Mouse (Mus musculus) forebrain, embryonic 13.5 days (tissue): ENCODE data around the gene Rln1. TPM values are rescaled to one million over a fixed set of nuclear protein-coding genes. Genes with fewer than 3 reads are reported as not detected.

Experiments
- ATAC-seq: fragments of 200-750 bp; cut with Nextera tagmentation; 2 replicates; pipeline ENCODE4 v1.8.0; 2017
- H3K27ac ChIP-seq: fragments of 300-500 bp; sonication (generic); 2 replicates; pipeline ENCODE4 v1.5.1; 2015; ENCODE audit warnings: inconsistent platforms, mild to moderate bottlenecking, moderate library complexity
- H3K27me3 ChIP-seq: fragments of 300-500 bp; sonication (generic); 2 replicates; pipeline ENCODE4 v1.6.1; 2015; ENCODE audit warnings: mild to moderate bottlenecking, inconsistent platforms
- H3K36me3 ChIP-seq: fragments of 300-500 bp; sonication (generic); 2 replicates; pipeline ENCODE4 v1.6.1; 2015; ENCODE audit warnings: mild to moderate bottlenecking, inconsistent platforms; ENCODE audit not compliant: poor library complexity, severe bottlenecking
- H3K4me1 ChIP-seq: fragments of 300-500 bp; sonication (generic); 2 replicates; pipeline ENCODE4 v1.6.1; 2015; ENCODE audit warnings: inconsistent platforms
- H3K4me2 ChIP-seq: fragments of 300-500 bp; sonication (generic); 2 replicates; pipeline ENCODE4 v1.6.1; 2015; ENCODE audit warnings: inconsistent platforms, mild to moderate bottlenecking, moderate library complexity
- H3K4me3 ChIP-seq: fragments of 300-500 bp; sonication (generic); 2 replicates; pipeline ENCODE4 v1.5.1; 2015; ENCODE audit warnings: mild to moderate bottlenecking, inconsistent platforms
- H3K9ac ChIP-seq: fragments of 300-500 bp; sonication (generic); 2 replicates; pipeline ENCODE4 v1.6.1; 2015; ENCODE audit warnings: mild to moderate bottlenecking, inconsistent platforms
- H3K9me3 ChIP-seq: fragments of 300-500 bp; sonication (generic); replicated peaks from 2 replicates; pipeline ENCODE4 v1.6.1; 2016; ENCODE audit warnings: inconsistent platforms
- WGBS: fragments of 180-500 bp; shearing (Covaris S2); methylation state at CpG from one replicate; pipeline ENCODE4 v1.1.7; 2015; 5-methylcytosine and 5-hydroxymethylcytosine counted together
- polyA plus RNA-seq: library from polyadenylated mRNA; unstranded; fragments of >200 nt; fragmentation: Nextera tagmentation; extraction: Ambion mirVana; gene quantifications from 2 replicates; pipeline ENCODE4 v1.2.1, GENCODE M21; 2015

The Rln1 gene
- polyA plus RNA-seq, 1 experiment from 2014 or later: 1.6 TPM

- Histone ChIP-seq H3K9ac (no peak overlapping the region), H3K27ac (no peak overlapping the region), H3K4me3 (no peak overlapping the region), H3K4me1 (peaks cover 12% of the 10 kb centered on the region), H3K36me3 (no peaks in the 10 kb centered on the region), H3K27me3 (no peaks in the 10 kb centered on the region), H3K4me2 (no peak overlapping the region), H3K9me3 (no peaks in the 10 kb centered on the region)
- no peak for ATAC-seq
- WGBS: 86% methylated on average over 3 of the region's 3 CpGs
Observed at GRCm38 (mm10) chr19:29368671-29369309, 34.3 kb upstream of the Rln1 start.

GRCm38 (mm10) chr19:29368041-29368440, 33.6 kb upstream of the Rln1 start:
- ATAC-seq: no peak
- WGBS: 86% methylated on average over 2 of the region's 2 CpGs
- no peak overlapping the region for H3K27ac ChIP-seq

GRCm38 (mm10) chr19:29366969-29367622, 32.6 kb upstream of the Rln1 start, which contains the start of the genes Plgrkt and Cd274:
TSS of gene Plgrkt (minus strand) at chr19:29367390.
TSS of gene Cd274 (plus strand) at chr19:29367455.
- H3K9me3 ChIP-seq: no peaks in the 10 kb centered on the region
- H3K4me1 ChIP-seq: peaks cover 19% of the 10 kb centered on the region
- WGBS: 5% methylated on average over 26 of the region's 26 CpGs
- H3K4me2 ChIP-seq: peak within 1 kb of the TSS; percentile 80
- no peaks in the 10 kb centered on the region for H3K27me3 ChIP-seq
- peak within 1 kb of the TSS; percentile 58 for H3K9ac ChIP-seq
- H3K27ac ChIP-seq: no peak within 1 kb of the TSS
- H3K4me3 ChIP-seq: peak within 1 kb of the TSS; percentile 43
- H3K36me3 ChIP-seq: no peaks in the 10 kb centered on the region
- 0 out of 2 replicates have a peak, but pooled peaks have one; percentile 54 for ATAC-seq

More at GRCm38 (mm10) chr19:29368041-29368440, 33.6 kb upstream of the Rln1 start:
- no peaks in the 10 kb centered on the region for H3K27me3 ChIP-seq
- no peak overlapping the region for H3K9ac ChIP-seq
- H3K4me2 ChIP-seq: no peak overlapping the region
- no peak overlapping the region for H3K4me3 ChIP-seq
- no peaks in the 10 kb centered on the region for H3K36me3 ChIP-seq
- H3K4me1 ChIP-seq: peaks cover 12% of the 10 kb centered on the region
- H3K9me3 ChIP-seq: no peaks in the 10 kb centered on the region

- H3K4me1 ChIP-seq: peaks cover 19% of the 10 kb centered on the region
- ATAC-seq: no peak
- H3K27me3 ChIP-seq: no peaks in the 10 kb centered on the region
- H3K9me3 ChIP-seq: no peaks in the 10 kb centered on the region
- no peak overlapping the region for H3K27ac ChIP-seq
- WGBS: 59% methylated on average over 20 of the region's 20 CpGs
- H3K9ac ChIP-seq: no peak overlapping the region; the same call in 1 of the 2 replicates
- H3K36me3 ChIP-seq: no peaks in the 10 kb centered on the region
- peak overlapping the region; percentile 43 for H3K4me3 ChIP-seq
- peak overlapping the region; percentile 80 for H3K4me2 ChIP-seq
Observed at GRCm38 (mm10) chr19:29366226-29366968, 31.9 kb upstream of the Rln1 start.

GRCm38 (mm10) chr19:29365105-29365504, 30.6 kb upstream of the Rln1 start:
- no peak overlapping the region for H3K9ac ChIP-seq
- ATAC-seq: no peak
- 19% methylated on average over 3 of the region's 3 CpGs for WGBS

GRCm38 (mm10) chr19:29364076-29364475, 29.6 kb upstream of the Rln1 start:
- no peak overlapping the region for H3K27ac ChIP-seq
- H3K36me3 ChIP-seq: no peaks in the 10 kb centered on the region
- H3K4me1 ChIP-seq: peaks cover 33% of the 10 kb centered on the region
- H3K4me2 ChIP-seq: no peak overlapping the region
- no peaks in the 10 kb centered on the region for H3K27me3 ChIP-seq
- H3K4me3 ChIP-seq: no peak overlapping the region
- no peaks in the 10 kb centered on the region for H3K9me3 ChIP-seq
- H3K9ac ChIP-seq: no peak overlapping the region
- ATAC-seq: no peak
- WGBS: 81% methylated on average over 5 of the region's 5 CpGs

More at GRCm38 (mm10) chr19:29365105-29365504, 30.6 kb upstream of the Rln1 start:
- Histone ChIP-seq H3K4me3 (no peak overlapping the region), H3K4me1 (peaks cover 31% of the 10 kb centered on the region), H3K36me3 (no peaks in the 10 kb centered on the region), H3K27me3 (no peaks in the 10 kb centered on the region), H3K9me3 (no peaks in the 10 kb centered on the region), H3K4me2 (no peak overlapping the region), H3K27ac (no peak overlapping the region)

GRCm38 (mm10) chr19:29363557-29363956, 29.1 kb upstream of the Rln1 start:
- Histone ChIP-seq H3K27me3 (no peaks in the 10 kb centered on the region), H3K4me2 (no peak overlapping the region), H3K4me3 (no peak overlapping the region), H3K9ac (no peak overlapping the region), H3K27ac (no peak overlapping the region), H3K36me3 (no peaks in the 10 kb centered on the region), H3K9me3 (no peaks in the 10 kb centered on the region), H3K4me1 (peaks cover 33% of the 10 kb centered on the region)
- WGBS: 90% methylated on average over 7 of the region's 7 CpGs
- ATAC-seq: no peak

GRCm38 (mm10) chr19:29362173-29362930, 27.9 kb upstream of the Rln1 start:
- peaks cover 30% of the 10 kb centered on the region for H3K4me1 ChIP-seq
- H3K36me3 ChIP-seq: no peaks in the 10 kb centered on the region
- peak; percentile 52 for ATAC-seq
- peak overlapping the region; percentile 71 for H3K4me2 ChIP-seq
- no peaks in the 10 kb centered on the region for H3K27me3 ChIP-seq
- H3K27ac ChIP-seq: no peak overlapping the region
- peak overlapping the region; percentile 66 for H3K4me3 ChIP-seq
- no peaks in the 10 kb centered on the region for H3K9me3 ChIP-seq
- 46% methylated on average over 13 of the region's 13 CpGs for WGBS
- peak overlapping the region; percentile 75 for H3K9ac ChIP-seq

- Histone ChIP-seq H3K4me1 (peaks cover 23% of the 10 kb centered on the region), H3K36me3 (peaks cover 2% of the 10 kb centered on the region; the same call in 1 of the 2 replicates), H3K4me2 (peak overlapping the region; percentile 71), H3K9ac (peak overlapping the region; percentile 75), H3K9me3 (no peaks in the 10 kb centered on the region), H3K4me3 (peak overlapping the region; percentile 66), H3K27me3 (no peaks in the 10 kb centered on the region), H3K27ac (no peak overlapping the region)
- ATAC-seq: peak; percentile 100
- WGBS: 2% methylated on average over 33 of the region's 33 CpGs
Observed at GRCm38 (mm10) chr19:29361468-29362130, 27.1 kb upstream of the Rln1 start.

GRCm38 (mm10) chr19:29360251-29360650, 25.8 kb upstream of the Rln1 start:
- H3K27me3 ChIP-seq: no peaks in the 10 kb centered on the region
- H3K27ac ChIP-seq: no peak overlapping the region
- H3K9ac ChIP-seq: no peak overlapping the region
- ATAC-seq: no peak
- peaks cover 24% of the 10 kb centered on the region for H3K4me1 ChIP-seq
- H3K36me3 ChIP-seq: peaks cover 4% of the 10 kb centered on the region; the same call in 1 of the 2 replicates
- WGBS: 87% methylated on average over 5 of the region's 5 CpGs
- H3K9me3 ChIP-seq: no peaks in the 10 kb centered on the region
- H3K4me3 ChIP-seq: no peak overlapping the region
- 0 out of 2 replicates have a peak overlapping the region, but pooled peaks have one; percentile 71 for H3K4me2 ChIP-seq

GRCm38 (mm10) chr19:29356281-29356680, 21.8 kb upstream of the Rln1 start:
- WGBS: 85% methylated on average over 11 of the region's 11 CpGs
- peaks cover 16% of the 10 kb centered on the region for H3K4me1 ChIP-seq

More at GRCm38 (mm10) chr19:29356281-29356680, 21.8 kb upstream of the Rln1 start:
- Histone ChIP-seq H3K4me3 (no peak overlapping the region), H3K4me2 (no peak overlapping the region), H3K36me3 (peaks cover 4% of the 10 kb centered on the region; the same call in 1 of the 2 replicates), H3K27ac (no peak overlapping the region), H3K9me3 (no peaks in the 10 kb centered on the region), H3K9ac (no peak overlapping the region), H3K27me3 (no peaks in the 10 kb centered on the region)
- no peak for ATAC-seq
